Mouse (Mus musculus): ENCODE measurements around the gene Ptprb. TPM values are rescaled to one million over a fixed set of nuclear protein-coding genes. Genes with fewer than 3 reads are reported as not detected.

The Ptprb gene
- polyA plus RNA-seq, 1 experiment = 10.5 TPM

GRCm38 (mm10) chr10:116405011-116405410 is 129.7 kb downstream of the Ptprb start:
- no peak overlapping the region for H3K4me3 ChIP-seq (ENCODE audit: insufficient read depth, low read length)
- TF ChIP-seq POLR2A (IDR thresholded peaks at IDR 0.05; ENCODE audit: extremely low read depth, insufficient read depth, low read length) (no peak), CTCF (IDR thresholded peaks at IDR 0.05; ENCODE audit: extremely low read depth, insufficient read depth, low read length) (no peak)
- H3K4me1 ChIP-seq (ENCODE audit: control insufficient read depth, insufficient read depth, low read length) = peaks cover 9% of the 10 kb centered on the region
- peak overlapping the region; percentile 82 for H3K27ac ChIP-seq (ENCODE audit: insufficient read depth, low read length)

DNA sequence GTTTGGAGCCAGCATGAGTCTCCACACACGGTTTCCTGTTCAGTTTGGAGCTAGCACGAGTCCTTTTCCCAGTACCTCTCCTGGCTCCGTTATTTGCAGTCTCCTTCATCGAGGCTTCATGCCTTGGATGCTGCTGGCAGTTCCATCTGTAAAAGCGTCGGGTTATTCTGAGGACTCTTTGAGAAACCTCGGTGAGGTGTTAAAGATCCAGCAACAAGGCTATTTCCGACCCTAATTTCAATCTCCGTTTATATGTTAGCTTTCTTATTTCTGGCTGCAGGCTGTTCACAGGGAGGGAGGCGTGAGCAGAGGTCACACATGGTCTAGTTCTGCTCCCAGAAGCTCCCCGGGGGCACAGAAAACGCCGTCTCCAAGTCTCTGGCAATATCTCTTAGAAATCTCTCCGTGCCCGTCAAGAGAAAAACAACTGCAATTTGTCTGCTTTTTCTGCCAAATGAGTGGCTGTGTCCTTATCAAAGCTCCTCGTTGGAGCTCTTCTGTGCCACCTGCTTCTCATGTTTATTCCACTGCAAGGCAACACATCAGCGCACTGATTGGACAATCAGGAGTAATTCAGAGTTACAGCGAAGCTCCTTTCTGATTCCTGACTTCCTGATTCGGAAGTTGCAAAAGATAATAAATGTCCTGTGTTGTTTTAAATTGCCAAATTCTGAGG is 132.5 kb downstream of the Ptprb start:
- Histone ChIP-seq H3K27ac (ENCODE audit: insufficient read depth, low read length) (no peak overlapping the region), H3K4me3 (ENCODE audit: insufficient read depth, low read length) (no peak overlapping the region), H3K4me1 (ENCODE audit: control insufficient read depth, insufficient read depth, low read length) (peaks cover 9% of the 10 kb centered on the region)
- TF ChIP-seq CTCF (IDR thresholded peaks at IDR 0.05; ENCODE audit: extremely low read depth, insufficient read depth, low read length) (no peak), POLR2A (IDR thresholded peaks at IDR 0.05; ENCODE audit: extremely low read depth, insufficient read depth, low read length) (no peak)

- H3K4me1 ChIP-seq (ENCODE audit: control insufficient read depth, insufficient read depth, low read length) = peaks cover 6% of the 10 kb centered on the region
- no peak for TF ChIP-seq CTCF (IDR thresholded peaks at IDR 0.05; ENCODE audit: extremely low read depth, insufficient read depth, low read length)
- TF ChIP-seq POLR2A (IDR thresholded peaks at IDR 0.05; ENCODE audit: extremely low read depth, insufficient read depth, low read length) = no peak
- H3K27ac ChIP-seq (ENCODE audit: insufficient read depth, low read length) = no peak overlapping the region
- no peak overlapping the region for H3K4me3 ChIP-seq (ENCODE audit: insufficient read depth, low read length)
These were observed 135.5 kb downstream of the Ptprb start for GRCm38 (mm10) chr10:116410826-116411225.

DNA sequence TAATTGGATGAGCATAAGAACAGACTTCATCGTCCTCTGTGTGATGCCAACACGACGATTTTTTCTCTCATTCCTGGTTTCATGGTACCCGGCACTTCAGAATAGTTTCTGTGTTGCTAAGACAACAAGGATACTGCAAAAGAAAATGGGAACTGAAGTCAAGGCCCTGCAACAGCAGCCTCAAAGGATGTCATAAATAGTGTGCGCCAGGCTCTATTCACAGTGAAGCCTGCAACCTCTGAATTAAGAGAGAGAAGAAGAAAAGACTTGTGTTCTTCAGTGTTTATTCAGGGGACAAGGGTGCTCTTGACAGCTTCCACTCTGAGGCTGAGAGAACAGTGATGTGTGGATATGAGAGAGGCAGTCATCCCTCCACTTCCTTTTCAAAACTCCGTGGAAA is 140.8 kb downstream of the Ptprb start:
- no peak overlapping the region for H3K4me3 ChIP-seq (ENCODE audit: insufficient read depth, low read length)
- H3K27ac ChIP-seq (ENCODE audit: insufficient read depth, low read length) = no peak overlapping the region
- no peak for TF ChIP-seq POLR2A (IDR thresholded peaks at IDR 0.05; ENCODE audit: extremely low read depth, insufficient read depth, low read length)
- no peaks in the 10 kb centered on the region; the same call in 1 of the 2 replicates for H3K4me1 ChIP-seq (ENCODE audit: control insufficient read depth, insufficient read depth, low read length)

DNA sequence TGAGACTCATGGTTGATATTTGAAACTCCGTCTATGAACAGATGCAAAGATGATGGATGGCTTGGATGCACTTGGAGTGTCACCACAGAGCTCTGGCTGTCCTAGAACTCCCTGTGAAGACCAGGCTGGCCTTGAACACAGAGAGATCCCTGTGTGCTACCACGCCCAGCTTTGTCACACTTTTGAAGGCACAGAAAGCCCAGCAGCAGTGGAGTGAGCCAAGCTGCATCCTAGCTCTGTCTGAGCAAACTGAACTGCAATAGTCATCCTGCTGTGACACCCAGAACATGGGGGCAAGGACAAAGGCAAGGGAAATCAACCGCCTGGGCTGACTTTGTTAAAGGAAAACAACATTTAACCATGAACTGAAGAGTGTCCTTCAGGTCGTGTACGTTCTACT is 141.4 kb downstream of the Ptprb start:
- Histone ChIP-seq H3K4me3 (ENCODE audit: insufficient read depth, low read length) (no peak overlapping the region), H3K4me1 (ENCODE audit: control insufficient read depth, insufficient read depth, low read length) (no peaks in the 10 kb centered on the region; the same call in 1 of the 2 replicates), H3K27ac (ENCODE audit: insufficient read depth, low read length) (no peak overlapping the region)
- TF ChIP-seq CTCF (IDR thresholded peaks at IDR 0.05; ENCODE audit: extremely low read depth, insufficient read depth, low read length) (no peak), POLR2A (IDR thresholded peaks at IDR 0.05; ENCODE audit: extremely low read depth, insufficient read depth, low read length) (no peak)

DNA sequence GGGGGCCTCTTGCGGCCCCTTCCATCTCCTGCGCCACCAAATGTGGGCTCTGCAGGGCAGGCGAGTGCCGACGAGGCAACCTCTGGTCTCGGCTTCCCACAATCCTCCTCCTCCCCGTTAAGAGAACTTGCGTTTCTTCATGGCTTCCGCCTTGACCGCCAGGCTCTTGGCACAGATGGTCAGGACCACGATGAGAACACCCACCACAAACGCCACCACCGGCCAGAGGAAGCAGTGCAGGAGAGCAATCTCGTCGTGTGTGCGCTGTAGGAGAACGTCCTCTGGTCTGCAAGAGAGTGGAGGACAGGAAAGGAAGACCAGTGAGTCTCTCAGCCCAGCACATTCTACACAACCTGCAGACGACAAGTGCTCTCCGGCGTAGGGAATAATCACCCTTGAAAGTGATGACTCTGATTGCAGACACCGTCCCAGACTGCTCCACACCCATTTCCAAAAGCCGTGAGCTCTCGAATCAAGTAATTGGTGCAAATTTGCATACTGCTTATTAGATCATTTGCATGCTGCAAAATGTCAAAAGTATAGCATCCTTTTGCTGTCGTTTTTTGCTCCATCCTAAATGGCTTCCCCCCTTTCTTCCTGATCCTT is 142.9 kb downstream of the Ptprb start:
- H3K27ac ChIP-seq (ENCODE audit: insufficient read depth, low read length) = no peak overlapping the region
- no peak overlapping the region for H3K4me3 ChIP-seq (ENCODE audit: insufficient read depth, low read length)
- TF ChIP-seq CTCF (IDR thresholded peaks at IDR 0.05; ENCODE audit: extremely low read depth, insufficient read depth, low read length) (no peak), POLR2A (IDR thresholded peaks at IDR 0.05; ENCODE audit: extremely low read depth, insufficient read depth, low read length) (no peak)
- no peaks in the 10 kb centered on the region; the same call in 1 of the 2 replicates for H3K4me1 ChIP-seq (ENCODE audit: control insufficient read depth, insufficient read depth, low read length)

DNA sequence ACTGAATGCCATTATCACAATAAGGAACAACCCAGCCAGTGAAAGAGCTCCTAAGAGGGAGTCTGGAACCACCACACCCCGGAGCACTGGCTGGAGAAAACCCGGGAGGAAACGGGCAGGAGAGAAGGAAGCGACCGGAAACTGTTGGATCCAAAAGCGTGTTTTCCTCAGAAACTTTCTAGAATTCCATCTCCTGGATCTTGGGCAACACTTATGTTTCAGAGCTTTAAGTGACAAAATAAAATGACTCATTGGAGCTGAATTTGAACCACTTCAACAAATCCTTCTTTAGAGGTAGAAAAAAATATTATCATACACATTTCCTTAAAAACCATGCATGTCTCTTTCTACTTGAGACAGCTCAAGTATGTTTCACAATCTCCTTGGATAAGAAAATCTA is 145.7 kb downstream of the Ptprb start:
- Histone ChIP-seq H3K27ac (ENCODE audit: insufficient read depth, low read length) (no peak overlapping the region), H3K4me1 (ENCODE audit: control insufficient read depth, insufficient read depth, low read length) (no peaks in the 10 kb centered on the region; the same call in 1 of the 2 replicates), H3K4me3 (ENCODE audit: insufficient read depth, low read length) (no peak overlapping the region)
- TF ChIP-seq POLR2A (IDR thresholded peaks at IDR 0.05; ENCODE audit: extremely low read depth, insufficient read depth, low read length) (no peak), CTCF (IDR thresholded peaks at IDR 0.05; ENCODE audit: extremely low read depth, insufficient read depth, low read length) (no peak)

DNA sequence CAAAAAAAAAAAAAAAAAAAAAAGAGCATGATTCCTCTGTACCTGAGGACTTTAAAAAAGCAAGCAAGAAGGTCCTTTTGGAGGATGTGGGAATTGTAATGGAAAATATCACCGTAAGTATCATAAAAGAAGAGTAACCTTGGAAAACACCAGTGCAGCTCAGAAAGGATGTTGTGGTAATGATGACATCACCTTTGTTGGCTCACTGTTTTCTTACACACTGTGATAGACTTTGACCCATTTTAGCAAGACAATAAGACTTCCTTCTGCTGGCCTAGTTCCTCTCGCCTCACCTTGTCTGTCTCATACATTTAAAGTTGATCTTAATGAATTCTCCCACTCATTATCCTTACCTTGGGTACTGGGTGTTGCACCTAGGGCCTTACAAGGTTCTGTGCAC is 147.2 kb downstream of the Ptprb start:
- TF ChIP-seq POLR2A (IDR thresholded peaks at IDR 0.05; ENCODE audit: extremely low read depth, insufficient read depth, low read length) (no peak), CTCF (IDR thresholded peaks at IDR 0.05; ENCODE audit: extremely low read depth, insufficient read depth, low read length) (no peak)
- Histone ChIP-seq H3K4me1 (ENCODE audit: control insufficient read depth, insufficient read depth, low read length) (no peaks in the 10 kb centered on the region), H3K4me3 (ENCODE audit: insufficient read depth, low read length) (no peak overlapping the region), H3K27ac (ENCODE audit: insufficient read depth, low read length) (no peak overlapping the region)

GRCm38 (mm10) chr10:116424921-116425320 is 149.6 kb downstream of the Ptprb start:
- H3K4me3 ChIP-seq (ENCODE audit: insufficient read depth, low read length) = no peak overlapping the region
- no peak overlapping the region for H3K27ac ChIP-seq (ENCODE audit: insufficient read depth, low read length)
- no peak for TF ChIP-seq POLR2A (IDR thresholded peaks at IDR 0.05; ENCODE audit: extremely low read depth, insufficient read depth, low read length)
- no peak for TF ChIP-seq CTCF (IDR thresholded peaks at IDR 0.05; ENCODE audit: extremely low read depth, insufficient read depth, low read length)
- H3K4me1 ChIP-seq (ENCODE audit: control insufficient read depth, insufficient read depth, low read length) = no peaks in the 10 kb centered on the region

DNA sequence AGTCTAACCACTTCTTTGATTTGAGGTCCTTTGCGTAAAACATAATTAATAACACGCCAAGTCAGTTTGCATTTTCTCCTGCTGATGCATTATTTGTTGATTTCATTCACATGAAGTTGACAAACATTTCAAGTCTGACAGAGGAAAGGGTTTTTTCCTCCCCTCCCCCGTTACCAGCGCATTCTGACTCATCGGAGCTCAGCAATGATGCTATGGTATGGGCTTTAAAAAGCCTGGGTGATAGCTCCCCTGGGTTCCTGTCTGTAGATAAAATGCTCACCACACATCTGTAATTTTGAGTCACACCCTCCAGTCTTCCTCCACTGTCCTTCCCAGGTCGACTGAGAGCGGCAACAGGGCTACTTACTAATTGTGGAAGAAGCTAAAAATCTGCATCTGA is 150.9 kb downstream of the Ptprb start:
- Histone ChIP-seq H3K4me3 (ENCODE audit: insufficient read depth, low read length) (no peak overlapping the region), H3K4me1 (ENCODE audit: control insufficient read depth, insufficient read depth, low read length) (no peaks in the 10 kb centered on the region), H3K27ac (ENCODE audit: insufficient read depth, low read length) (no peak overlapping the region)
- TF ChIP-seq CTCF (IDR thresholded peaks at IDR 0.05; ENCODE audit: extremely low read depth, insufficient read depth, low read length) = no peak
- no peak for TF ChIP-seq POLR2A (IDR thresholded peaks at IDR 0.05; ENCODE audit: extremely low read depth, insufficient read depth, low read length)
